Mouse (Mus musculus) naive thymus-derived CD4-positive, alpha-beta T cell, adult 5 months (primary cell): ENCODE results near the gene Ints7. TPM values are rescaled to one million over a fixed set of nuclear protein-coding genes. Genes with fewer than 3 reads are reported as not detected.

ENCODE experiments used
- polyA plus RNA-seq: library from polyadenylated mRNA; unstranded; fragments of 100-300 nt; shearing (Covaris generic); gene quantifications from one replicate; pipeline ENCODE4 v1.2.1, GENCODE M21; 2017

Ints7 gene
- polyA plus RNA-seq, result 55.0 TPM

DNA sequence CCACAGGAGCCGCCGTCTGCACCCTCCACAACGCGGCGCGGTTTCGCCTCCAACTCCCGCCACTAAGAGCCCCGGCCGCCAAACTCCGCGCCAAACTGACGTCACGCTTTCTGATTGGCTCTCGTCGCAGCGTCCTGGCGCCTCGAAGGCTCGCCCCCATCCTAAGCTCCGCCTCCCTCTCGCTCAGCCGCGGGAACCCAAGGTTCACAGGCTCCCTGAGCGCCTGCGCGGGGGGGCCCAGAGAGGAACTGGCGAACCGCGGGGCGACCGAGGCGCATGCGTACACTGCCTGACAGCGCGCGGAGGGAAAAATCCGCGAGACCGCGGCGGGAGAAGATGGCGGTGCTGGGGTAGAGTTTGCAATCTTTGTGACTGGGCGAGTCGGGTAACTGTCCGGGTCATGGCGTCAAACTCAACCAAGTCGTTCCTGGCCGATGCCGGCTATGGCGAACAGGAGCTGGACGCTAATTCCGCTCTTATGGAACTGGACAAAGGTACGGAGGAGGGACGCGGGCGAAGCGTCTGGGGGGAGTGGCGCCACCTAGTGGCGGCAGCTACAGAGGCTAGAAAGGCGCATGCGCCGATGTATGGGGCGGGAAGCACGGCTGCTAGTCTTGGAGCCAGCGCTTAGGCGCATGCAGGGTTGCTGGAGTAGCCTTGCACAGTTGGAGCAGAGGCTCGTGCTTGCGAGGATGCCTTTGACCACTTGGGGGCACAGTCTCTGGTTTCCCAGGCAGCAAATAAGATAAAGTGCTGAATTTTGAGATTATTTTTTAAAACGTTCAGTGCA, at the start of gene Ints7, which contains the start of gene Dtl:
Gene Ints7 (plus strand): TSS at position 179 of the 790 bp plus-strand sequence.
Gene Dtl (minus strand): TSS at position 87 of the 790 bp plus-strand sequence.

Other genes starting within 250 kb of the Ints7 start
- gene Tmem206, start 249.7 kb upstream of the Ints7 start, polyA plus RNA-seq, result 13.4 TPM
- gene Ppp2r5a, start 172.4 kb upstream of the Ints7 start, polyA plus RNA-seq, result 506 TPM
- 3.1 TPM for gene Dtl, start 92 bp upstream of the Ints7 start, polyA plus RNA-seq
- 15.5 TPM for gene Lpgat1, start 142.2 kb downstream of the Ints7 start, polyA plus RNA-seq
- 0.34 TPM for gene Nek2, start 245.8 kb downstream of the Ints7 start, polyA plus RNA-seq